Mouse (Mus musculus): ENCODE results near the gene Twf2. TPM values are rescaled to one million over a fixed set of nuclear protein-coding genes. Genes with fewer than 3 reads are reported as not detected.

The Twf2 gene
- polyA plus RNA-seq, 1 experiment: 29.7 TPM

GRCm38 (mm10) chr9:106192024-106192423 is 10.9 kb upstream of the Twf2 start:
- no peak for DNase-seq
- H3K36me3 ChIP-seq (ENCODE audit: control insufficient read depth, insufficient read depth, low read length): peaks cover 11% of the 10 kb centered on the region
- TF ChIP-seq CTCF (conservative IDR thresholded peaks at IDR 0.05; ENCODE audit: insufficient read depth, insufficient read length, low read depth, low read length): no peak
- no peak for TF ChIP-seq POLR2A (IDR thresholded peaks at IDR 0.05; ENCODE audit: low read depth, low read length)
- WGBS: 87% methylated on average over 8 of the region's 8 CpGs
- no peak overlapping the region for H3K27ac ChIP-seq (ENCODE audit: insufficient read depth, low read depth, low read length)
- no peak overlapping the region for H3K4me3 ChIP-seq (ENCODE audit: insufficient read depth, low read depth, low read length)
- no peaks in the 10 kb centered on the region for H3K4me1 ChIP-seq (ENCODE audit: control insufficient read depth, insufficient read depth, low read length)
- H3K27me3 ChIP-seq (replicated peaks; ENCODE audit: control insufficient read depth, insufficient read depth, low read length): no peaks in the 10 kb centered on the region

- 72% methylated on average over 1 of the region's 1 CpGs for WGBS
- Histone ChIP-seq H3K27me3 (replicated peaks; ENCODE audit: control insufficient read depth, insufficient read depth, low read length) (no peaks in the 10 kb centered on the region), H3K36me3 (ENCODE audit: control insufficient read depth, insufficient read depth, low read length) (peaks cover 8% of the 10 kb centered on the region), H3K4me3 (ENCODE audit: insufficient read depth, low read depth, low read length) (no peak overlapping the region), H3K27ac (ENCODE audit: insufficient read depth, low read depth, low read length) (no peak overlapping the region), H3K4me1 (ENCODE audit: control insufficient read depth, insufficient read depth, low read length) (no peaks in the 10 kb centered on the region)
- TF ChIP-seq POLR2A (IDR thresholded peaks at IDR 0.05; ENCODE audit: low read depth, low read length) (no peak), CTCF (conservative IDR thresholded peaks at IDR 0.05; ENCODE audit: insufficient read depth, insufficient read length, low read depth, low read length) (no peak)
- DNase-seq: no peak
Measured at GRCm38 (mm10) chr9:106192998-106193397, 9.9 kb upstream of the Twf2 start.

- peaks cover 6% of the 10 kb centered on the region for H3K36me3 ChIP-seq (ENCODE audit: control insufficient read depth, insufficient read depth, low read length)
- no peaks in the 10 kb centered on the region for H3K27me3 ChIP-seq (replicated peaks; ENCODE audit: control insufficient read depth, insufficient read depth, low read length)
- no peaks in the 10 kb centered on the region for H3K4me1 ChIP-seq (ENCODE audit: control insufficient read depth, insufficient read depth, low read length)
- H3K27ac ChIP-seq (ENCODE audit: insufficient read depth, low read depth, low read length): no peak overlapping the region
- no peak for DNase-seq
- 90% methylated on average over 8 of the region's 8 CpGs for WGBS
- no peak for TF ChIP-seq CTCF (conservative IDR thresholded peaks at IDR 0.05; ENCODE audit: insufficient read depth, insufficient read length, low read depth, low read length)
- no peak for TF ChIP-seq POLR2A (IDR thresholded peaks at IDR 0.05; ENCODE audit: low read depth, low read length)
- H3K4me3 ChIP-seq (ENCODE audit: insufficient read depth, low read depth, low read length): no peak overlapping the region
Measured at GRCm38 (mm10) chr9:106193930-106194807, 8.7 kb upstream of the Twf2 start.

GRCm38 (mm10) chr9:106195693-106196092 is 7.2 kb upstream of the Twf2 start:
- Histone ChIP-seq H3K27me3 (replicated peaks; ENCODE audit: control insufficient read depth, insufficient read depth, low read length) (no peaks in the 10 kb centered on the region), H3K4me3 (ENCODE audit: insufficient read depth, low read depth, low read length) (no peak overlapping the region), H3K36me3 (ENCODE audit: control insufficient read depth, insufficient read depth, low read length) (peaks cover 2% of the 10 kb centered on the region; the same call in 1 of the 2 replicates), H3K4me1 (ENCODE audit: control insufficient read depth, insufficient read depth, low read length) (no peaks in the 10 kb centered on the region), H3K27ac (ENCODE audit: insufficient read depth, low read depth, low read length) (no peak overlapping the region)
- TF ChIP-seq CTCF (conservative IDR thresholded peaks at IDR 0.05; ENCODE audit: insufficient read depth, insufficient read length, low read depth, low read length): no peak
- no peak for TF ChIP-seq POLR2A (IDR thresholded peaks at IDR 0.05; ENCODE audit: low read depth, low read length)
- WGBS: 85% methylated on average over 8 of the region's 8 CpGs
- DNase-seq: peak; percentile 25

- Histone ChIP-seq H3K4me1 (ENCODE audit: control insufficient read depth, insufficient read depth, low read length) (peaks cover 2% of the 10 kb centered on the region; the same call in 1 of the 2 replicates), H3K27ac (ENCODE audit: insufficient read depth, low read depth, low read length) (no peak overlapping the region), H3K27me3 (replicated peaks; ENCODE audit: control insufficient read depth, insufficient read depth, low read length) (no peaks in the 10 kb centered on the region), H3K36me3 (ENCODE audit: control insufficient read depth, insufficient read depth, low read length) (no peaks in the 10 kb centered on the region), H3K4me3 (ENCODE audit: insufficient read depth, low read depth, low read length) (no peak overlapping the region)
- WGBS: 91% methylated on average over 3 of the region's 3 CpGs
- no peak for DNase-seq
- TF ChIP-seq POLR2A (IDR thresholded peaks at IDR 0.05; ENCODE audit: low read depth, low read length): no peak
- TF ChIP-seq CTCF (conservative IDR thresholded peaks at IDR 0.05; ENCODE audit: insufficient read depth, insufficient read length, low read depth, low read length): no peak
Measured at GRCm38 (mm10) chr9:106197081-106197713, 5.7 kb upstream of the Twf2 start.

GRCm38 (mm10) chr9:106197732-106198131 is 5.2 kb upstream of the Twf2 start:
- Histone ChIP-seq H3K4me3 (ENCODE audit: insufficient read depth, low read depth, low read length) (no peak overlapping the region), H3K27me3 (replicated peaks; ENCODE audit: control insufficient read depth, insufficient read depth, low read length) (no peaks in the 10 kb centered on the region), H3K4me1 (ENCODE audit: control insufficient read depth, insufficient read depth, low read length) (peaks cover 6% of the 10 kb centered on the region; the same call in 1 of the 2 replicates), H3K27ac (ENCODE audit: insufficient read depth, low read depth, low read length) (no peak overlapping the region), H3K36me3 (ENCODE audit: control insufficient read depth, insufficient read depth, low read length) (no peaks in the 10 kb centered on the region)
- 96% methylated on average over 9 of the region's 9 CpGs for WGBS
- no peak for DNase-seq
- TF ChIP-seq POLR2A (IDR thresholded peaks at IDR 0.05; ENCODE audit: low read depth, low read length) (no peak), CTCF (conservative IDR thresholded peaks at IDR 0.05; ENCODE audit: insufficient read depth, insufficient read length, low read depth, low read length) (no peak)

GRCm38 (mm10) chr9:106198962-106199458 is 3.9 kb upstream of the Twf2 start:
- DNase-seq: peak; percentile 87
- H3K4me1 ChIP-seq (ENCODE audit: control insufficient read depth, insufficient read depth, low read length): peaks cover 12% of the 10 kb centered on the region
- H3K36me3 ChIP-seq (ENCODE audit: control insufficient read depth, insufficient read depth, low read length): no peaks in the 10 kb centered on the region
- TF ChIP-seq POLR2A (IDR thresholded peaks at IDR 0.05; ENCODE audit: low read depth, low read length) (no peak), CTCF (conservative IDR thresholded peaks at IDR 0.05; ENCODE audit: insufficient read depth, insufficient read length, low read depth, low read length) (no peak)
- H3K4me3 ChIP-seq (ENCODE audit: insufficient read depth, low read depth, low read length): peak overlapping the region; percentile 52
- 1% methylated on average over 51 of the region's 51 CpGs for WGBS
- H3K27ac ChIP-seq (ENCODE audit: insufficient read depth, low read depth, low read length): peak overlapping the region; percentile 5; the same call in 1 of the 2 replicates
- H3K27me3 ChIP-seq (replicated peaks; ENCODE audit: control insufficient read depth, insufficient read depth, low read length): no peaks in the 10 kb centered on the region

Data from kidney, adult 2 months (tissue).